Mouse (Mus musculus): ENCODE data around the gene Klhdc1.

The Klhdc1 gene

DNA sequence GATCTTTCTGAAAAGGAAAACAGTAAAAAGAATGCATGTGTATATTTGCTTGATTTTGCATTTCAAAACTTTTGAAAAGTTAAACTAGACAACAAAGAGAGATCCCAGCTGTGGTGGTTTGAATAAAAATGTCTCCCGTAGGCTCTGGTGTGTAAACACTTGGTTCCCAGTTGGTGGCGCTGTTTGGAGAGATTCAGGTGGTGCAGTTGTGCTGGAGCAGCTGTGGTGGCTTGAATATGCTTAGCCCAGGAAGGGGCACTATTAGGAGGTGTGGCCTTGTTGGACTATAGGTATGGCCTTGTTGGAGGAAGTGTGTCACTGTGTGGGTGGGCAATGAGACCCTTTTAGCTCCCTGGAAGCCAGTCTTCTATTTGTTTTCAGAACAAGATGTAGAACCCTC is 11.7 kb upstream of the Klhdc1 start:
- no peak for DNase-seq

DNA sequence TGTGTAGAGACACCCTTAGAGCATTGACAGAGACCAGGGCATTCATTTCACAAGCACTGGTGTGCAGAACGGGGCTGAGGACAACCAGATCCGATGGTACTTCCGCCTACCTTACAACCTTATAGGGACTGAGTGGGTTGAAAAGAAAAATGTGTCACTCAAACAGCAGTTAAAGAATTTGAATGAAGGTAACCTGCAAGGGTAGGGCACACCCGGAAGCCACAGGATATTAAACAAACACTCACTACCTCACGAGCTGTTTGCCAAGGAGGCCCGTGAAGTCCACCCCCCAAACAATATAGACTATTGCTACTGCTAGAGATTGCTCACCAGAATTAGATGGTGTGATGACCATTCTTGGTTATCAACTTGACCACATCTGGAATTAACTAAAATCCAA is 5.2 kb upstream of the Klhdc1 start:
- no peak for DNase-seq

- no peak for DNase-seq
Observed at GRCm38 (mm10) chr12:69238284-69238683, 2.7 kb upstream of the Klhdc1 start.

DNA sequence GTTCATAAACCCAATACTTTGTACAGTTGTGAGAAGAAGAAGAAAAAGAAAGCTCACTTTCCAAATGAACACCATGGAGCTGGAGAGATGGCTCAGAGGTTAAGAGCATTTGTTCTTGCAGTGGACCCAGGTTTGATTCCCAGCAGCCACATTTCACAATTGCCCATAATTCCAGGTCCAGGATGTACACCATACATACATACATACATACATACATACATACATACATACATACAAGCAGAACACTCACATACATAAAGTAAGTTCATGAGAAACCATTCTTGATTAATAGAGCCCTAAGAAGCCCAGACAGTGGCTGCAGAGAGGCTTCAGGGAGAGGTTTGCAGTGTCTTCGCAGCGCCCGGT is 412 bp downstream of the Klhdc1 start:
- DNase-seq: no peak

DNA sequence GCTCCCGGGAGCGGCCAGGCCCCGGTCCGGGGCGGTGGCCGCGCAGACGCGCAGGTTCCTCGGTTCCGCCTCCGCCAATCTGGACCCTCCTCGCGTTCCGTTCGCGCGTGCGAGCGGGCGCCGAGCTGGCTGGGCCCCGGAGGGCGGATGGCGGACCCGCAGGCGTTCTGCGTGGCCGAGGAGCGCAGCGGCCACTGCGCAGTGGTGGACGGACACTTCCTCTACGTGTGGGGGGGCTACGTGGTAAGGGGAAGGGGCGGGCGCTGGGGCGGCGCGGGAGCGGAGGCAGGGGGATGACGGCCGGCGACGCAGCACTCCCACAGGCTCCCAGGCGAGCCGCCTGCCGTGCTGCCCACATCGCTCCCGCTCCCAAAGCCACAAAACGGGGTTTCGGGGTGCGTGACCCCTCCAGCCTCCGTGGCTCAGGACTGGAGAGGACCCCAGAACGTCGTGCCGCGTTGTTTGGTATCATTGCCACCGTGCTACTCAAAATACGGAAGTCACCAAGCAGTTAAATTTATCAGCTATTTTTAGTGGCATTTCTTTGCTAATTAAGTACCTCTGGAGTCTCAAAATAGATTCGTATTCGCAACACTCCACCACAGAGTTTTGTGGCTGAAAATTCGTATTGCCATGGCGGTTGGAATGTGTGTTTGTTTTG is 925 bp downstream of the Klhdc1 start:
- DNase-seq: peak; percentile 80

DNA sequence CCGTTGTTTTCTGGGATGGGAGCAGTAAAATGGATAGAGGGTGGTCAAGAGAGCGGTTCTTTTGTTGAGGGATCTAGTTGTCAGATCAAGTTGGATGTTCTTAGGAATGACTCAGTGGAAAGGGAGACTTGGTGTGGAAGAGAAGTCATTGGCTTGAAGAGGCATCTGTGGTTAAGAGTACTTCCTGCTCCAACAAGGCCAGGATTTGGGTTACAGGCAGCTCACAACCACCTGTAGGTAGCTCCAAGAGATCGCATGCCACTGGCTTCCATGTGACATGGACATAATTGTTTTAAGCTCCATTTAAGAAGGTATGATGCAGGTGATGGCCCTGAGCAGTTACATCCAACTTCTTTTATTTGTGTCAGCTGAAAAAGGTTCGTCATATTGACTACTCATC is 8.8 kb downstream of the Klhdc1 start:
- DNase-seq: no peak

DNA sequence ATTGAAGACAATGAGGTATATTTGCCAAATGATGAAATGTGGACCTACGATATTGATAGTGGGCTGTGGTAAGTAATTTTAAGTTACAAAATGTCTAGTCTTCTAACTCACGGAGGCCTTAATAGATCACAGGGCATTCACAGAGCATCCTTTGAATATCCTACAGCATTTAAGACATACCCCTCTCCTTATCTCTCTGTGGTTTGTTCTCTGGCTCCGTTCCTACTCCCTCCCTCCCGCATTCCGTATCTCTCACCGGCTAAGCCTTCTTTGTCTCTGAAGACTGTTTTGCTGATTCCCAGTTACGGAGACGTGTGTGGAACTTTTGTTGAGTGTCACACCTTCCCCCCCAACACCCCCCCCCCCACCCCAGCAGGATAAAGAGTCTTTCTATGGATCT is 9.8 kb downstream of the Klhdc1 start:
- DNase-seq: no peak

DNA sequence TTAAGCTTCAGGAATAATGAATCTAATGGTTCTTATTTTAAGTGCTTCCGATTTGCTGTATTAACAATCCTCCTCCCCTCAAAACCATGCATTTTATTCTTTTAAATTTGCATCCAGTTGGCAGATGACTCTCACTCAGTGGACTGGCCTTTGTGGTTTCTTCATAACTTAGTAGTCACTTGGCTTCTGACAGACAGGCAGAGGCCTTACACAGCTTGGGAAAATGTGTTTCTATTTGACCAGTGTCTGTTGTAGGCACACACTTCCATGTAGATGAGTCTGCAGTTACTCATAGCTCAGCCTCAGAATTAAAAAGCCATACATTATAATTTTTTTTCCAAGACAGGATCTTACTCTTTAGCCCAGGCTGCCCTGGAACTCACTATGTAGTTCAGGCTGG is 12.8 kb downstream of the Klhdc1 start:
- no peak for DNase-seq

GRCm38 (mm10) chr12:69257836-69258235 is 16.9 kb downstream of the Klhdc1 start:
- DNase-seq: no peak

DNA sequence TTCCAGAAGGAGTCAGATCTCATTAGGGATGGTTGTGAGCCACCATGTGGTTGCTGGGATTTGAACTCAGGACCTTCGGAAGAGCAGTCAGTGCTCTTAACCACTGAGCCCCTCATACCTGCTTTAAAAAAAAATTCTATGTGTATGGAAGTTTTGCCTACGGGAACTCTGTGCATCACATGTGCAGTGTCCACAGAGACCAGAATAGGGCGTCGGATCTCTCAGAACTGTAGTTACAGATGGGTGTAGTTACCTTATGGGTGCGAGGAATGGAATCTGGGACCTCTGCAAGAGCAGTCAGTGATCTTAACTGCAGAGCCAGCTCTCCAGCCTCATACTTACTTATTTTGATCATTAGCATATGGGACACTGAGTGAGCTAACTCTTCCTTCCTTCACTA is 21.3 kb downstream of the Klhdc1 start:
- DNase-seq: no peak

- DNase-seq: no peak
Observed at GRCm38 (mm10) chr12:69265031-69265430, 24.1 kb downstream of the Klhdc1 start.

DNA sequence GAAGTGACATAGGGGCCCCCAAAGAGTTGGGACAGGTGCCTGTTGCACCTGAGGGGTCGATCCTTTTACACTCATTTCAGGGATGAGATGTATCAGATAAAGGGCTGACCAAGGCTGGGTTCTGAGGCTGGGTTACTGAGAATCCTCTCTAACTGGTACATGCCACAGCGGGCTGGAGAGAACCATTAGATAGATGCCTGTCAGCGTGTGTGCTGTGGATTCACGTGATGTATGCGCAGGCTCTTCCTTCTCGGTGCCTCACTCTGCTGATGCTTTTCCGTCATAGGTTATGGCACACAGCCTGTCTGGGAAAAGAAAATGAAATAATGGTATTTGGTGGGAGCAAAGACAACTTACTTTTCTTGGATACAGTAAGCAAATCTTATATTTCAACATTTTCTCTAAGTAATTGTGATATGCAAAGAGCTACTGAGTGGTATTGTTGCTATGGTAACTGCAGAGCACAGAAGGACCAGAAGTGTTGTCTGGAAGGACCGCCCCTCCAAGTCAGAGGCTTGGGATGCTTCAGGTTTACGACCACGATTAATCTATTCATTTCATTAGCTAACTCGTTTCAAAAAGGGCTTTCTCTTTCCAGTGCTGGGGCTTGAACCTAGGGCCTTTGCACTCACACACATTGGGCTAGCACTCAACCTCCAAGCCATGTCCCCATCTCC is 27.1 kb downstream of the Klhdc1 start:
- no peak for DNase-seq

DNA sequence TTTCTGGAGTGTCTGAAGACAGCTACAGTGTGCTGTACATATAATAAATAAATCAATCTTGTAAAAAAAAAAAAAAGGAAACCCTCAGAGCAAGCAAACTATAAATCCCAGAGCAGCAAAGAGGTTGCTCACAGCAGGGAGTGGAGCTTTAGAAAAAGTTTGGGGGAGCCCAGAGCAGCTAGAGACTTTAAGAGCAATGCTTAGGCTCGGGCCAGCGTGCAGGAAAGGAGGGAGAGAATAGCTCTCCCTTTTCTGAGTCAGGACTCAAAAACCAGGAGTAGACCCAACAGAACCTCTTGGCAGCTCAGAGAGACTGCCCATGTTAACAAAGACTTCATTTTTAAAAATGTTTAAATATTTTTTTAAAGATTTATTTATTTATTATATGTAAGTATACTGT is 28.0 kb downstream of the Klhdc1 start:
- DNase-seq: no peak

GRCm38 (mm10) chr12:69279931-69280469 is 39.0 kb downstream of the Klhdc1 start:
- no peak for DNase-seq

- DNase-seq: no peak
Observed at GRCm38 (mm10) chr12:69280915-69281314, 39.9 kb downstream of the Klhdc1 start.

- no peak for DNase-seq
Observed at GRCm38 (mm10) chr12:69283146-69283545, 42.2 kb downstream of the Klhdc1 start.

- DNase-seq: no peak
Observed at GRCm38 (mm10) chr12:69287535-69287934, 46.6 kb downstream of the Klhdc1 start.

DNA sequence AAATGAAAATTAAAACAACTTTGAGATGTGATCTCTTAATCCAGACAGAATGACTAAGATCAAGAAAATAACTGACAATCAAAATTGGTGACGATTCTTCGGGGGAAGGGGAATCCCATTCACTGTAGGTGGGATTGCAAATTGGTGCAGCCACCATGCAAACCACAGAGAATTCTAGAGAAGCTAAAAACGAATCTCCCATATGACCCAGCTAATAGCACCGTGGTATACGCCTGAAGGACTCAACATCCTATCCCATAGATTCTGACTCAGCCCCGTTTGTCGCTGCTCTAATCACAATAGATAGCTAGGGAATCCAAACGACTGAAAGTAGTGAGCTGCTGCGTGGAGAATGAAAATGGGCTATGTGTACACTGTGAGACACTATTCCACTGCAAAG is 47.7 kb downstream of the Klhdc1 start:
- DNase-seq: no peak

DNA sequence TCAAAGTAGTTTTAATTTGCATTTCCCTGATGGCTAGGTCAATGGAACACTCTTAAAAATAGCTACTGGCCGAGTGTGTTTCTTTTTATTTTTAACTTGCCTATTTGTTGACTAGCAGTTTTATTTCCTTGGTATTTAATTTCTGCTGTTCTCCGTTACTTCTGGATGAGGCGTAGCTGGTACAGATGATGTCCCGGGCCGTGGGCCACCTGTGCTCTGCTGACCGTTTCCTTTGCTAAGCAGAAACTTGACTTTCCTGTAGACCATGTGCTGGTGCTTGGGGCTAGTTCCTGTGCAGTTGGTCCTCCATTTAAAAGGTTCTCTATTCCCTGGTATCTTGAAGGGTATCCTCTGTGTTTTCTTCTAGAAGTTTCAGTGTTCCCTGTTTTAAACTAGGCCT is 51.4 kb downstream of the Klhdc1 start:
- DNase-seq: no peak

DNA sequence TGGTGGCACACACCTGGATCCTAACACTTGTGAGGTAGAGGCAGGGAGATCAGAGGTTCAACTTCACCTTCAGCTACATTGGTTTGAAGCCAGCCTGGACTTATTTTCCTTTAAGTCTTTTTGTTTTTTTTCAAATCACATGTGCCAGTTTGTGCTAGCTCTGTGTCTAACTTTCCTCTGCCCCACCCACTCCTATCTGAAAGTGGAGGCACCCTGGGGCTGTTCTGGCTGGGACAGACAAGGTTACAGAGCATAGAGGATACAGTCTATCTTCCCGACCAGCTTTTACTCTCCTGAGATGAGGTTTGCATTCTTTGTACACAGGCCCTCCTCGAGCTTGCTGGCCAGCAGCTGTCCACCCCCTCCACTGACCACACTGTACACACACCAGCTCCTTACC is 52.8 kb downstream of the Klhdc1 start:
- DNase-seq: no peak

GRCm38 (mm10) chr12:69294936-69295335 is 54.0 kb downstream of the Klhdc1 start:
- no peak for DNase-seq

- DNase-seq: peak; percentile 39
Observed at GRCm38 (mm10) chr12:69295651-69296050, 54.7 kb downstream of the Klhdc1 start.

GRCm38 (mm10) chr12:69296511-69297410 is 55.8 kb downstream of the Klhdc1 start, which contains the start of gene Klhdc2:
Gene Klhdc2, plus strand, starts transcription at chr12:69296681.
- DNase-seq: peak; percentile 92
